Mouse (Mus musculus): ENCODE data around the gene Fxr1. TPM values are rescaled to one million over a fixed set of nuclear protein-coding genes. Genes with fewer than 3 reads are reported as not detected.
A peak's percentile ranks its signal among the peaks of the same experiment; 100 is the strongest.

Gene Fxr1
- polyA plus RNA-seq, 1 experiment from 2014 or later, result 57.8 TPM

GRCm38 (mm10) chr3:34076058-34076759 is 56.5 kb downstream of the Fxr1 start:
- DNase-seq (ENCODE audit: low spot score), result no peak
- Histone ChIP-seq H3K27ac (replicated peaks) (no peak overlapping the region), H3K4me3 (no peak overlapping the region), H3K9me3 (no peaks in the 10 kb centered on the region), H3K27me3 (replicated peaks; ENCODE audit: low read depth, poor library complexity, severe bottlenecking) (no peaks in the 10 kb centered on the region), H3K36me3 (replicated peaks) (peaks cover 71% of the 10 kb centered on the region), H3K4me1 (peaks cover 13% of the 10 kb centered on the region)
- 82% methylated on average over 6 of the region's 6 CpGs for WGBS

GRCm38 (mm10) chr3:34080900-34081662 is 61.3 kb downstream of the Fxr1 start, which contains the start of gene Dnajc19:
TSS of gene Dnajc19 (minus strand) at chr3:34081321.
- Histone ChIP-seq H3K4me3 (peak within 1 kb of the TSS; percentile 84), H3K4me1 (peaks cover 21% of the 10 kb centered on the region), H3K36me3 (replicated peaks) (peaks cover 23% of the 10 kb centered on the region; the same call in 1 of the 2 replicates), H3K9me3 (no peaks in the 10 kb centered on the region), H3K27me3 (replicated peaks; ENCODE audit: low read depth, poor library complexity, severe bottlenecking) (no peaks in the 10 kb centered on the region), H3K27ac (replicated peaks) (peak within 1 kb of the TSS; percentile 89)
- under 1% methylated on average over 50 of the region's 50 CpGs for WGBS
- peak; percentile 93 for DNase-seq (ENCODE audit: low spot score)

GRCm38 (mm10) chr3:34081929-34082328 is 62.2 kb downstream of the Fxr1 start:
- no peaks in the 10 kb centered on the region for H3K27me3 ChIP-seq (replicated peaks; ENCODE audit: low read depth, poor library complexity, severe bottlenecking)
- H3K27ac ChIP-seq (replicated peaks), result peak overlapping the region; percentile 89

GRCm38 (mm10) chr3:34083655-34084054 is 63.9 kb downstream of the Fxr1 start:
- Histone ChIP-seq H3K36me3 (replicated peaks) (peaks cover 4% of the 10 kb centered on the region; the same call in 1 of the 2 replicates), H3K4me1 (peaks cover 21% of the 10 kb centered on the region), H3K9me3 (no peaks in the 10 kb centered on the region), H3K27ac (replicated peaks) (no peak overlapping the region), H3K27me3 (replicated peaks; ENCODE audit: low read depth, poor library complexity, severe bottlenecking) (no peaks in the 10 kb centered on the region), H3K4me3 (no peak overlapping the region)
- no peak for DNase-seq (ENCODE audit: low spot score)
- 77% methylated on average over 5 of the region's 5 CpGs for WGBS

More at GRCm38 (mm10) chr3:34081929-34082328, 62.2 kb downstream of the Fxr1 start:
- 82% methylated on average over 3 of the region's 3 CpGs for WGBS
- Histone ChIP-seq H3K9me3 (no peaks in the 10 kb centered on the region), H3K36me3 (replicated peaks) (peaks cover 16% of the 10 kb centered on the region; the same call in 1 of the 2 replicates), H3K4me3 (peak overlapping the region; percentile 84), H3K4me1 (peaks cover 21% of the 10 kb centered on the region)
- no peak for DNase-seq (ENCODE audit: low spot score)

- no peak for DNase-seq (ENCODE audit: low spot score)
- H3K4me1 ChIP-seq, result no peaks in the 10 kb centered on the region
- H3K4me3 ChIP-seq, result no peak overlapping the region
- whole genome bisulfite sequencing, result 69% methylated on average over 2 of the region's 2 CpGs
- no peaks in the 10 kb centered on the region for H3K9me3 ChIP-seq
- H3K27ac ChIP-seq (replicated peaks), result no peak overlapping the region
- peaks cover 29% of the 10 kb centered on the region for H3K27me3 ChIP-seq (replicated peaks; ENCODE audit: low read depth, poor library complexity, severe bottlenecking)
- H3K36me3 ChIP-seq (replicated peaks), result no peaks in the 10 kb centered on the region
Measured at GRCm38 (mm10) chr3:34102891-34103290, 83.1 kb downstream of the Fxr1 start.

- Histone ChIP-seq H3K36me3 (replicated peaks) (no peaks in the 10 kb centered on the region), H3K4me1 (no peaks in the 10 kb centered on the region), H3K27me3 (replicated peaks; ENCODE audit: low read depth, poor library complexity, severe bottlenecking) (peaks cover 29% of the 10 kb centered on the region), H3K4me3 (no peak overlapping the region), H3K27ac (replicated peaks) (no peak overlapping the region), H3K9me3 (no peaks in the 10 kb centered on the region)
- WGBS, result 38% methylated on average over 7 of the region's 7 CpGs
- DNase-seq (ENCODE audit: low spot score), result no peak
Measured at GRCm38 (mm10) chr3:34103902-34104672, 84.3 kb downstream of the Fxr1 start.

GRCm38 (mm10) chr3:34106421-34106820 is 86.7 kb downstream of the Fxr1 start:
- Histone ChIP-seq H3K4me1 (no peaks in the 10 kb centered on the region), H3K36me3 (replicated peaks) (no peaks in the 10 kb centered on the region), H3K4me3 (no peak overlapping the region), H3K9me3 (no peaks in the 10 kb centered on the region), H3K27ac (replicated peaks) (no peak overlapping the region), H3K27me3 (replicated peaks; ENCODE audit: low read depth, poor library complexity, severe bottlenecking) (peaks cover 29% of the 10 kb centered on the region)
- WGBS, result 21% methylated on average over 9 of the region's 9 CpGs
- DNase-seq (ENCODE audit: low spot score), result no peak

GRCm38 (mm10) chr3:34107631-34108030 is 87.9 kb downstream of the Fxr1 start:
- H3K4me1 ChIP-seq, result no peaks in the 10 kb centered on the region
- no peak overlapping the region for H3K27ac ChIP-seq (replicated peaks)
- DNase-seq (ENCODE audit: low spot score), result no peak
- no peak overlapping the region for H3K4me3 ChIP-seq
- no peaks in the 10 kb centered on the region for H3K36me3 ChIP-seq (replicated peaks)
- H3K27me3 ChIP-seq (replicated peaks; ENCODE audit: low read depth, poor library complexity, severe bottlenecking), result peaks cover 29% of the 10 kb centered on the region
- 77% methylated on average over 3 of the region's 3 CpGs for WGBS
- H3K9me3 ChIP-seq, result no peaks in the 10 kb centered on the region

- no peaks in the 10 kb centered on the region for H3K9me3 ChIP-seq
- H3K4me1 ChIP-seq, result no peaks in the 10 kb centered on the region
- H3K4me3 ChIP-seq, result no peak overlapping the region
- H3K27ac ChIP-seq (replicated peaks), result no peak overlapping the region
- H3K36me3 ChIP-seq (replicated peaks), result no peaks in the 10 kb centered on the region
- no peak for DNase-seq (ENCODE audit: low spot score)
- H3K27me3 ChIP-seq (replicated peaks; ENCODE audit: low read depth, poor library complexity, severe bottlenecking), result peaks cover 2% of the 10 kb centered on the region; the same call in 1 of the 2 replicates
- WGBS, result 81% methylated on average over 11 of the region's 11 CpGs
Measured at GRCm38 (mm10) chr3:34111941-34112685, 92.4 kb downstream of the Fxr1 start.

GRCm38 (mm10) chr3:34115806-34116205 is 96.1 kb downstream of the Fxr1 start:
- Histone ChIP-seq H3K4me1 (no peaks in the 10 kb centered on the region), H3K36me3 (replicated peaks) (no peaks in the 10 kb centered on the region), H3K27ac (replicated peaks) (no peak overlapping the region), H3K4me3 (no peak overlapping the region), H3K27me3 (replicated peaks; ENCODE audit: low read depth, poor library complexity, severe bottlenecking) (no peaks in the 10 kb centered on the region), H3K9me3 (no peaks in the 10 kb centered on the region)
- 53% methylated on average over 6 of the region's 6 CpGs for WGBS
- DNase-seq (ENCODE audit: low spot score), result no peak

GRCm38 (mm10) chr3:34119869-34120268 is 100.1 kb downstream of the Fxr1 start:
- Histone ChIP-seq H3K27me3 (replicated peaks; ENCODE audit: low read depth, poor library complexity, severe bottlenecking) (no peaks in the 10 kb centered on the region), H3K4me3 (no peak overlapping the region), H3K27ac (replicated peaks) (no peak overlapping the region), H3K4me1 (no peaks in the 10 kb centered on the region), H3K9me3 (no peaks in the 10 kb centered on the region), H3K36me3 (replicated peaks) (no peaks in the 10 kb centered on the region)
- DNase-seq (ENCODE audit: low spot score), result no peak
- WGBS, result 40% methylated on average over 4 of the region's 4 CpGs
